Mouse (Mus musculus): ENCODE measurements around the gene Zfp652. TPM values are rescaled to one million over a fixed set of nuclear protein-coding genes. Genes with fewer than 3 reads are reported as not detected.

The Zfp652 gene
- polyA plus RNA-seq, 1 experiment, result 93.0 TPM

DNA sequence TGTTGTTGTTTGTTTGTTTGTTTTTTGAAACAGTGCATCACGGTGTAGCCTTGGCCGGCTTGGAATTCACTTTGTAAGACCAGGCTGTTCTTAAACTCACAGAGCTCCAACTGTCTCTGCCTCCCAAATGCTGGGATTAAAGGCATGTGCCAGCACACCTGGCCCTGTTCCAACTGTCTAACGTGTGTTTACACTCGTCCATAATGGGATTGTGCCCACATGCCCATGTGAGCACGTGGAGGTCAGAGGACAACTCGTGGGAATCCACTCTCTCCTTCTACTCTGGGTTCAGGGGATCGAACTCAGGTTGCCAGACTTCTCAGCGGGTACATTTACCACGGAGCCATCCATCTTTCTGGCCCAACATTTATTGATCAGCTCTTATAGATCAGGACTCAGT, 102.9 kb downstream of the Zfp652 start:
- WGBS, result 68% methylated on average over 9 of the region's 9 CpGs

GRCm38 (mm10) chr11:95819138-95819537, 106.7 kb downstream of the Zfp652 start:
- H3K27ac ChIP-seq (ENCODE audit: insufficient read depth, low read depth, low read length), result no peak overlapping the region
- no peak overlapping the region for H3K4me3 ChIP-seq (ENCODE audit: insufficient read depth, low read depth, low read length)
- no peak for TF ChIP-seq POLR2A (IDR thresholded peaks at IDR 0.05; ENCODE audit: insufficient read depth, low read depth, low read length)
- no peak for TF ChIP-seq CTCF (IDR thresholded peaks at IDR 0.05; ENCODE audit: insufficient read depth, low read depth, low read length)
- H3K4me1 ChIP-seq (ENCODE audit: control insufficient read depth, insufficient read depth, low read length), result 0 out of 2 replicates have a peak, but pooled peaks cover 6% of the 10 kb centered on the region
- WGBS, result 94% methylated on average over 8 of the region's 8 CpGs

More for the DNA sequence above, 102.9 kb downstream of the Zfp652 start:
- H3K4me3 ChIP-seq (ENCODE audit: insufficient read depth, low read depth, low read length), result no peak overlapping the region
- no peak overlapping the region for H3K27ac ChIP-seq (ENCODE audit: insufficient read depth, low read depth, low read length)
- H3K4me1 ChIP-seq (ENCODE audit: control insufficient read depth, insufficient read depth, low read length), result no peaks in the 10 kb centered on the region
- no peak for TF ChIP-seq CTCF (IDR thresholded peaks at IDR 0.05; ENCODE audit: insufficient read depth, low read depth, low read length)
- TF ChIP-seq POLR2A (IDR thresholded peaks at IDR 0.05; ENCODE audit: insufficient read depth, low read depth, low read length), result no peak

DNA sequence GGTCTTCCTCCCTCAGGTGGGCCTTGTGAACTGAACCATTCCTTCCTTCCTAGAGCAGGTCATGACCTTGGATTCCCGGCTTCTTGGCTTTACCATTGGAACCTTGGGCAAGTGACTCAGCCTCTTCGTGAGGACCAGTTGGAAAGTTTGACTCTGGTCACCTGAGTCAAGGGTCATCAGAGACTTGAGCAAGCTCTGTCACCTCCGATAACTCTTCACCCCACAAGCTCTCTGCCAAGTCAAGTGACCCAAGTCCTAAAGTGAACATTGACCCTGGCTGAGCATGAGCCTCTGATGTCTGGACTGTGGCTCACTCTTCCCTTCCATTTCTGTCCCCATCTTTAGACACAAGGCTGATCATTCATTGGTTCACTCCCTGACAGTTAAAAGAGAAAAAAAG, 109.0 kb downstream of the Zfp652 start:
- 95% methylated on average over 3 of the region's 3 CpGs for WGBS
- Histone ChIP-seq H3K4me3 (ENCODE audit: insufficient read depth, low read depth, low read length) (no peak overlapping the region), H3K4me1 (ENCODE audit: control insufficient read depth, insufficient read depth, low read length) (0 out of 2 replicates have a peak, but pooled peaks cover 6% of the 10 kb centered on the region), H3K27ac (ENCODE audit: insufficient read depth, low read depth, low read length) (no peak overlapping the region)
- TF ChIP-seq POLR2A (IDR thresholded peaks at IDR 0.05; ENCODE audit: insufficient read depth, low read depth, low read length) (no peak), CTCF (IDR thresholded peaks at IDR 0.05; ENCODE audit: insufficient read depth, low read depth, low read length) (no peak)

DNA sequence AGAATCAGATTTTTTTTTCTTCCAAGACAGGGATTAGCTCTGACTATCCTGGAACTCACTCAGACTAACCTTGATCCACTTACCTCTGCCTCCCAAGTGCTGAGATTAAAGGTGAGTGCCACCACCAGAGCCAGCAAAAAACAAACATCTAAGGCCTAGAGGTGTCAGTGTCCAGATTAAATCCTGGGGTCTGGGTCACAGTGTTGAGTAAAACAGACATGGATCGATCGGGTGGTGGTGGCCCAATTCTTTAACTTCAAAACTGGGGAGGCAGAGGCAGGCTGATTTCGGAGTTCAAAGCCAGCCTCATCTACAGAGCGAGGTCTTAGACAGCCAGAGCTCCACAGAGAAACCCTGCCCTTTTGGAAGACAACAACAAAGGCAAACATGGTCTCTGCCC, 110.0 kb downstream of the Zfp652 start:
- TF ChIP-seq CTCF (IDR thresholded peaks at IDR 0.05; ENCODE audit: insufficient read depth, low read depth, low read length) (no peak), POLR2A (IDR thresholded peaks at IDR 0.05; ENCODE audit: insufficient read depth, low read depth, low read length) (no peak)
- H3K4me3 ChIP-seq (ENCODE audit: insufficient read depth, low read depth, low read length), result no peak overlapping the region
- no peak overlapping the region for H3K27ac ChIP-seq (ENCODE audit: insufficient read depth, low read depth, low read length)
- WGBS, result 100% methylated on average over 4 of the region's 4 CpGs
- H3K4me1 ChIP-seq (ENCODE audit: control insufficient read depth, insufficient read depth, low read length), result 0 out of 2 replicates have a peak, but pooled peaks cover 6% of the 10 kb centered on the region

- Histone ChIP-seq H3K4me3 (ENCODE audit: insufficient read depth, low read depth, low read length) (peak within 1 kb of the TSS; percentile 66), H3K27ac (ENCODE audit: insufficient read depth, low read depth, low read length) (peak within 1 kb of the TSS; percentile 62), H3K4me1 (ENCODE audit: control insufficient read depth, insufficient read depth, low read length) (0 out of 2 replicates have a peak, but pooled peaks cover 6% of the 10 kb centered on the region)
- TF ChIP-seq CTCF (IDR thresholded peaks at IDR 0.05; ENCODE audit: insufficient read depth, low read depth, low read length) (no peak), POLR2A (IDR thresholded peaks at IDR 0.05; ENCODE audit: insufficient read depth, low read depth, low read length) (peak; percentile 75)
- WGBS, result under 1% methylated on average over 77 of the region's 78 CpGs
Observed at GRCm38 (mm10) chr11:95824071-95824876, 111.8 kb downstream of the Zfp652 start, which contains the start of gene Phospho1. Gene Phospho1 (plus strand): TSS chr11:95824499.

GRCm38 (mm10) chr11:95824877-95825243, 112.4 kb downstream of the Zfp652 start:
- Histone ChIP-seq H3K4me1 (ENCODE audit: control insufficient read depth, insufficient read depth, low read length) (0 out of 2 replicates have a peak, but pooled peaks cover 6% of the 10 kb centered on the region), H3K4me3 (ENCODE audit: insufficient read depth, low read depth, low read length) (peak overlapping the region; percentile 66), H3K27ac (ENCODE audit: insufficient read depth, low read depth, low read length) (0 out of 2 replicates have a peak overlapping the region, but pooled peaks have one; percentile 62)
- TF ChIP-seq POLR2A (IDR thresholded peaks at IDR 0.05; ENCODE audit: insufficient read depth, low read depth, low read length), result no peak
- no peak for TF ChIP-seq CTCF (IDR thresholded peaks at IDR 0.05; ENCODE audit: insufficient read depth, low read depth, low read length)
- WGBS, result 3% methylated on average over 11 of the region's 11 CpGs

DNA sequence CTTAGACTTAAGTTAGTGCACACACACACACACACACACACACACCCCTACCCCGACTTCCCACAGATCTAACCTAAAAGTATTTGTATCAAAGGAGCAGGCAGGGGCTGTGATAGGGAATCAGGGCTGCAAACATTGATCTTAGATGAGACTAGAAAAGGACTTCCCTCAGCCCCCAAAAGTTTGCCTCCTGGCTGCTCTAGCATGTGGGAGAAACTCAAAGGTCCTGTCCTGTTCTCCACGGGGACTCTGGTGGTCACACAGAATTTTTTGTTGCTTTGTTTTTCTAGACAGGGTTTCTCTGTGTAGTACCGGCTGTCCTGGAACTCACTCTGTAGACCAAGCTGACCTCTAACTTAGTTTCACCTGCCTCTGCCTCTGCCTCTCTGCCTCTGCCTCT, 113.2 kb downstream of the Zfp652 start:
- no peak overlapping the region for H3K4me3 ChIP-seq (ENCODE audit: insufficient read depth, low read depth, low read length)
- TF ChIP-seq CTCF (IDR thresholded peaks at IDR 0.05; ENCODE audit: insufficient read depth, low read depth, low read length), result no peak
- no peak for TF ChIP-seq POLR2A (IDR thresholded peaks at IDR 0.05; ENCODE audit: insufficient read depth, low read depth, low read length)
- peaks cover 11% of the 10 kb centered on the region for H3K4me1 ChIP-seq (ENCODE audit: control insufficient read depth, insufficient read depth, low read length)
- WGBS, result 30% methylated on average over 3 of the region's 3 CpGs
- no peak overlapping the region for H3K27ac ChIP-seq (ENCODE audit: insufficient read depth, low read depth, low read length)

- H3K4me3 ChIP-seq (ENCODE audit: insufficient read depth, low read depth, low read length), result no peak overlapping the region
- WGBS, result 70% methylated on average over 6 of the region's 6 CpGs
- H3K4me1 ChIP-seq (ENCODE audit: control insufficient read depth, insufficient read depth, low read length), result peaks cover 14% of the 10 kb centered on the region
- no peak for TF ChIP-seq CTCF (IDR thresholded peaks at IDR 0.05; ENCODE audit: insufficient read depth, low read depth, low read length)
- TF ChIP-seq POLR2A (IDR thresholded peaks at IDR 0.05; ENCODE audit: insufficient read depth, low read depth, low read length), result no peak
- H3K27ac ChIP-seq (ENCODE audit: insufficient read depth, low read depth, low read length), result no peak overlapping the region
Observed at GRCm38 (mm10) chr11:95826317-95827167, 114.1 kb downstream of the Zfp652 start.

DNA sequence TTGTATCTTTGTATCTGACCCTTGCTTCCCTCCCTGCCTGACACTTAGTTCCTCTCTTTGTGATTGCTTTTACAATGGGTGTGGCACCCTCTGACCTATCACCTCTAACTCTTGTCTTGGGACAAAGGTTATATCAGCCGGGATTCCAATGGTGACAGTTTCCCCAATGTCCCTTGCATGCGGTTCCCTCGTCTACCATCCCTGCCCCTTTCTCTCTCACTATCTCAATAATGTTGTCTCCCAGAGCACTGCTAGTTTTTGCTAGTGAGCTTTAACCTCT, 114.6 kb downstream of the Zfp652 start:
- WGBS, result 50% methylated on average over 3 of the region's 3 CpGs
- Histone ChIP-seq H3K4me3 (ENCODE audit: insufficient read depth, low read depth, low read length) (no peak overlapping the region), H3K4me1 (ENCODE audit: control insufficient read depth, insufficient read depth, low read length) (peaks cover 14% of the 10 kb centered on the region), H3K27ac (ENCODE audit: insufficient read depth, low read depth, low read length) (no peak overlapping the region)
- TF ChIP-seq POLR2A (IDR thresholded peaks at IDR 0.05; ENCODE audit: insufficient read depth, low read depth, low read length) (no peak), CTCF (IDR thresholded peaks at IDR 0.05; ENCODE audit: insufficient read depth, low read depth, low read length) (no peak)
